ENCODE assay signal across 10 mouse cellular contexts in the genomic region with DNA sequence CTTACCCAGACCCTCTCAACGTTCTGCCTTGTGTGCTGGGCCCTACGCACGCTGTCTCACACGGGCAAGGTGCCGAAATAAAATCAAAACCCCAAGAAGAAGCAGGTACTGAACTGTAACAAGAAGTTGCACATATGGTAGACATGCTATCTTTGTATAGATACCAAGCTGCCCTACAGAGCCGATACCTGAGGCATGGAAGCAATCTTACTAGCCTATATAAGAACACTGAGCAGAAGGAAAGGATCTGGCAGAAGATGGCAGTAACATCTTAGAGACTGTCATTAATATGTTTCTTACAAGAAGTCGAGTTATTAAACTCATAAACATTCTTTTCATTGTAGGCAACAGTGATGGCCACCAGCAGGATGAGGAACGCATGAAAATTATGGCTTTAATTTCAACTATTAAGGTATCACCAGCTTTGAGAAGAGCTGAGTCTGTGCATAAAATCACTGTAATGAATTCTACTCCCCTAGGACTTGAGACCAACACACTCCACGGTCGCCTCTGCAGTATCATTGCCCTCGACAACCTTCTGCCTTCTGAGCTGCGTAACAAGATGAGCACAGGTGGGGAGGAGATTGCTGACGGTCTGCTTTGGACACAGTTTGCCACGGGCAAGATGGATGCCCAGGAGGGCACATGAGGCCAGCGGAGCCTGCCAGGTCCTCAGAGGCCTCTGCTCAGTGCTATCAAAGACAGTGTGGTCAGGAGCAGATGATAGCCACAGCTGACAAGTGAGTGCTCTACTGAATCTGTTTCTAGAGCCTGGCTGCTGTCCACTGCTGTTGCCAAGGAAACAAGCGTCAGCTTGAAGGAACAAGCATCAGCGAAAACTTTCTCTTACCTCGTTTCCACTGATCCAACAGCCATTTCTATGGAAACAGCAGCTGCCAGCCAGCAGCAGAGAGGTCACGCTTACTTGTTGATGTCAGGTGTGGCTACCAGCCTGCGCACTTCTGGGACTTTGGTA.
DNase-seq lines count a peak whose midpoint lies in the region; ATAC-seq and TF ChIP-seq lines count a peak whose summit lies in the region.
"Had no signal": no experiment of that assay in that cellular context is flagged by ENCODE, and none has a peak within 500 bp of the region (broad histone marks: within the 10 kb centered on the region; RNA-seq: fewer than 3 reads in every experiment).

No protein-coding gene starts in this region.

- H3K36me3 ChIP-seq in hindbrain, embryonic 15.5 days = no peaks in the 10 kb centered on the region
- H3K36me3 ChIP-seq in midbrain, postnatal 0 days (ENCODE audit: insufficient read depth, low read length) = no peaks in the 10 kb centered on the region
- H3K36me3 ChIP-seq in forebrain, embryonic 12.5 days (replicated peaks) = no peaks in the 10 kb centered on the region
- H3K36me3 ChIP-seq: embryonic facial prominence, embryonic 12.5 days had no signal

- peak overlapping the region; percentile 72 for H3K27ac ChIP-seq in hindbrain, embryonic 15.5 days (replicated peaks)
- no peak overlapping the region for H3K27ac ChIP-seq in midbrain, postnatal 0 days (ENCODE audit: low read depth, low read length)
- no peak overlapping the region for H3K27ac ChIP-seq in forebrain, embryonic 12.5 days
- H3K27ac ChIP-seq: embryonic facial prominence, embryonic 12.5 days had no signal

- H3K27me3 ChIP-seq in hindbrain, embryonic 15.5 days = no peaks in the 10 kb centered on the region
- no peaks in the 10 kb centered on the region for H3K27me3 ChIP-seq in midbrain, postnatal 0 days (ENCODE audit: insufficient read depth, low read length)
- H3K27me3 ChIP-seq in forebrain, embryonic 12.5 days = no peaks in the 10 kb centered on the region
- H3K27me3 ChIP-seq: embryonic facial prominence, embryonic 12.5 days had no signal

- peak; percentile 85 for ATAC-seq in hindbrain, embryonic 15.5 days (ENCODE audit: low FRiP score, low read depth)
- peak; percentile 44; the same call in 1 of the 2 replicates for ATAC-seq in midbrain, postnatal 0 days (ENCODE audit: low FRiP score)
- ATAC-seq in forebrain, embryonic 12.5 days (ENCODE audit: low FRiP score) = no peak
- ATAC-seq: intestine, postnatal 0 days had no signal

- H3K4me2 ChIP-seq in hindbrain, embryonic 15.5 days = no peak overlapping the region
- H3K4me2 ChIP-seq in midbrain, postnatal 0 days (ENCODE audit: low read depth, low read length, poor library complexity, severe bottlenecking) = no peak overlapping the region
- H3K4me2 ChIP-seq in forebrain, embryonic 12.5 days = no peak overlapping the region
- H3K4me2 ChIP-seq: embryonic facial prominence, embryonic 12.5 days had no signal

- peak; percentile 39 for TF ChIP-seq CTCF in midbrain, postnatal 0 days (IDR thresholded peaks at IDR 0.05)

- H3K9ac ChIP-seq in hindbrain, embryonic 15.5 days = no peak overlapping the region
- H3K9ac ChIP-seq in midbrain, postnatal 0 days (replicated peaks; ENCODE audit: low read length, poor library complexity, severe bottlenecking) = no peak overlapping the region
- no peak overlapping the region for H3K9ac ChIP-seq in forebrain, embryonic 12.5 days
- H3K9ac ChIP-seq: embryonic facial prominence, embryonic 12.5 days had no signal

- DNase-seq in heart, adult 11 months = peak; percentile 88
- no peak for DNase-seq in heart, adult 8-10 months (ENCODE audit: low spot score)
- DNase-seq in brain, adult 2 months (ENCODE audit: low read depth, low spot score) = peak; percentile 89
- peak; percentile 86 for DNase-seq in midbrain, postnatal 0 days (ENCODE audit: low spot score)
- DNase-seq in yolk sac, embryonic 10.5 days (ENCODE audit: low spot score) = no peak
- DNase-seq in thymus, postnatal 36 days = no peak

- H3K4me1 ChIP-seq in hindbrain, embryonic 15.5 days (replicated peaks) = peaks cover 19% of the 10 kb centered on the region
- H3K4me1 ChIP-seq in midbrain, postnatal 0 days (ENCODE audit: insufficient read depth, low read length) = peaks cover 7% of the 10 kb centered on the region; the same call in 1 of the 2 replicates
- H3K4me1 ChIP-seq in forebrain, embryonic 12.5 days = peaks cover 4% of the 10 kb centered on the region; the same call in 1 of the 2 replicates

- H3K4me3 ChIP-seq in hindbrain, embryonic 15.5 days = no peak overlapping the region
- no peak overlapping the region for H3K4me3 ChIP-seq in midbrain, postnatal 0 days (ENCODE audit: low read depth, low read length)
- no peak overlapping the region for H3K4me3 ChIP-seq in forebrain, embryonic 12.5 days (replicated peaks)
- H3K4me3 ChIP-seq: embryonic facial prominence, embryonic 12.5 days had no signal

- H3K9me3 ChIP-seq in hindbrain, embryonic 15.5 days = no peaks in the 10 kb centered on the region
- H3K9me3 ChIP-seq in midbrain, postnatal 0 days (ENCODE audit: low read length) = no peaks in the 10 kb centered on the region
- no peaks in the 10 kb centered on the region for H3K9me3 ChIP-seq in forebrain, embryonic 12.5 days
- H3K9me3 ChIP-seq: embryonic facial prominence, embryonic 12.5 days had no signal

- 55% methylated on average over 20 of the region's 20 CpGs for WGBS in hindbrain, embryonic 15.5 days
- 58% methylated on average over 20 of the region's 20 CpGs for WGBS in midbrain, postnatal 0 days
- WGBS in forebrain, embryonic 12.5 days = 82% methylated on average over 20 of the region's 20 CpGs

Comparison
In these comparisons a context has a peak if more than half of its experiments do, and no peak if none do; other contexts are left out.
1. DNase-seq: peak in heart, adult 11 months (single experiment), brain, adult 2 months (single experiment) and midbrain, postnatal 0 days (single experiment); none in heart, adult 8-10 months (single experiment), yolk sac, embryonic 10.5 days (single experiment) and thymus, postnatal 36 days (0 of 2).